Mouse (Mus musculus): Measurements from ENCODE around the gene Sipa1. TPM values are rescaled to one million over a fixed set of nuclear protein-coding genes. Genes with fewer than 3 reads are reported as not detected.

Gene Sipa1
- polyA plus RNA-seq, 1 experiment: 5.5 TPM

- H3K4me3 ChIP-seq (ENCODE audit: control insufficient read depth, low read depth, low read length): no peak overlapping the region
- H3K27me3 ChIP-seq (ENCODE audit: control insufficient read depth, insufficient read depth, low read length): no peaks in the 10 kb centered on the region
- H3K27ac ChIP-seq (ENCODE audit: control insufficient read depth, insufficient read depth, low read depth, low read length): no peak overlapping the region
- peaks cover 6% of the 10 kb centered on the region for H3K36me3 ChIP-seq (ENCODE audit: control insufficient read depth, insufficient read depth, low read length)
- TF ChIP-seq POLR2A (IDR thresholded peaks at IDR 0.05; ENCODE audit: control insufficient read depth, low read depth, low read length) (no peak), CTCF (IDR thresholded peaks at IDR 0.05; ENCODE audit: control insufficient read depth, insufficient read depth, insufficient replicate concordance, low read depth, low read length) (no peak)
- H3K4me1 ChIP-seq (ENCODE audit: control insufficient read depth, insufficient read depth, low read length): peaks cover 17% of the 10 kb centered on the region
These were observed 58.4 kb downstream of the Sipa1 start for GRCm38 (mm10) chr19:5605126-5605525.

GRCm38 (mm10) chr19:5603664-5604063 lies 59.8 kb downstream of the Sipa1 start:
- Histone ChIP-seq H3K36me3 (ENCODE audit: control insufficient read depth, insufficient read depth, low read length) (peaks cover 6% of the 10 kb centered on the region), H3K27me3 (ENCODE audit: control insufficient read depth, insufficient read depth, low read length) (no peaks in the 10 kb centered on the region), H3K4me1 (ENCODE audit: control insufficient read depth, insufficient read depth, low read length) (peaks cover 12% of the 10 kb centered on the region), H3K27ac (ENCODE audit: control insufficient read depth, insufficient read depth, low read depth, low read length) (no peak overlapping the region), H3K4me3 (ENCODE audit: control insufficient read depth, low read depth, low read length) (no peak overlapping the region)
- TF ChIP-seq POLR2A (IDR thresholded peaks at IDR 0.05; ENCODE audit: control insufficient read depth, low read depth, low read length) (no peak), CTCF (IDR thresholded peaks at IDR 0.05; ENCODE audit: control insufficient read depth, insufficient read depth, insufficient replicate concordance, low read depth, low read length) (no peak)

DNA sequence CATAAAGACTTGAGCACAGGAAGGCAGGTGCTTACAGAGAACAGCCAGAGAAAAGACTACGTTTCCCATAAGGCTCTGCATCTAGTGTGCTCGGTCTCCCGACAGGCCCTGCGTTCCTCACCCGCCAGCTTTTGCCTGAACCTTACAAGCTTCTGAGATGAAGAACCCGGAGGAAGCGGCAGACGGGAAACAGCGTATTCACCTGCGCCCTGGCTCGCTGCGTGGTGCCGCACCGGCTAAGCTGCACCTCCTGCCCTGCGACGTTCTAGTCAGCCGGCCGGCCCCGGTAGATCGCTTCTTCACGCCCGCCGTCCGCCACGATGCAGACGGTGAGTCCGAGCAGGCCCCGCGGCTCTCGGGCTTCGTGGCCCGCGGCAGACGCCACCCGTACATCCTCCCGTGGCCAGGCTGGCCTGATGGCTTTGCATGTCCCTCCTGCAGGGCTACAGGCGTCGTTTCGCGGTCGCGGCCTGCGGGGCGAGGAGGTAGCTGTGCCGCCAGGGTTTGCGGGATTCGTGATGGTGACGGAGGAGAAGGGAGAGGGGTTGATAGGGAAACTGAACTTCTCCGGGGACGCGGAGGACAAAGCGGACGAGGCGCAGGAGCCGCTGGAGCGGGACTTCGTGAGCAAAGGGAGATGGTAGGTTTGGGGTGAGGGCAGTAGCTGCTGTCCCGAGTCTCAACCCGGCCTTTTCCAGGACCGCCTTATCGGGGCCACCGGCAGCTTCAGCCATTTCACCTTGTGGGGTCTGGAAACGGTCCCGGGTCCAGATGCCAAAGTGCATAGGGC lies 61.6 kb downstream of the Sipa1 start, which contains the start of gene Rnaseh2c:
Gene Rnaseh2c, plus strand, starts transcription at position 122 of the 790 bp plus-strand sequence.
- H3K4me3 ChIP-seq (ENCODE audit: control insufficient read depth, low read depth, low read length): peak within 1 kb of the TSS; percentile 87
- peaks cover 6% of the 10 kb centered on the region for H3K36me3 ChIP-seq (ENCODE audit: control insufficient read depth, insufficient read depth, low read length)
- H3K4me1 ChIP-seq (ENCODE audit: control insufficient read depth, insufficient read depth, low read length): peaks cover 12% of the 10 kb centered on the region
- TF ChIP-seq POLR2A (IDR thresholded peaks at IDR 0.05; ENCODE audit: control insufficient read depth, low read depth, low read length) (peak; percentile 60), CTCF (IDR thresholded peaks at IDR 0.05; ENCODE audit: control insufficient read depth, insufficient read depth, insufficient replicate concordance, low read depth, low read length) (no peak)
- H3K27me3 ChIP-seq (ENCODE audit: control insufficient read depth, insufficient read depth, low read length): no peaks in the 10 kb centered on the region
- peak within 1 kb of the TSS; percentile 79 for H3K27ac ChIP-seq (ENCODE audit: control insufficient read depth, insufficient read depth, low read depth, low read length)

Other genes with a start within 250 kb of the Sipa1 start
- gene Drap1, start 238.7 kb downstream of the Sipa1 start, polyA plus RNA-seq (2012; rRNA removed): 290 and 345 TPM in 2 replicates
- gene AI837181, start 238.6 kb downstream of the Sipa1 start, polyA plus RNA-seq (2012; rRNA removed): 82.3 and 88.1 TPM in 2 replicates
- gene Fosl1, start 216.2 kb downstream of the Sipa1 start, polyA plus RNA-seq (2012; rRNA removed): 3.2 TPM in 2 replicates
- 0.65 and 0.89 TPM in 2 replicates for gene Ccdc85b, start 205.8 kb downstream of the Sipa1 start, polyA plus RNA-seq (2012; rRNA removed)
- gene Fibp, start 203.1 kb downstream of the Sipa1 start, polyA plus RNA-seq (2012; rRNA removed): 70.0 and 71.3 TPM in 2 replicates
- gene Ctsw, start 195.2 kb downstream of the Sipa1 start, polyA plus RNA-seq (2012; rRNA removed): 0.14 TPM in 1 of 2 replicates, not detected in the other
- 17.3 and 17.6 TPM in 2 replicates for gene Efemp2, start 189.8 kb downstream of the Sipa1 start, polyA plus RNA-seq (2012; rRNA removed)
- 55.3 and 69.7 TPM in 2 replicates for gene Mus81, start 175.3 kb downstream of the Sipa1 start, polyA plus RNA-seq (2012; rRNA removed)
- 225 and 243 TPM in 2 replicates for gene Cfl1, start 173.3 kb downstream of the Sipa1 start, polyA plus RNA-seq (2012; rRNA removed)
- 289 and 311 TPM in 2 replicates for gene 1700020D05Rik, start 159.9 kb downstream of the Sipa1 start, polyA plus RNA-seq (2012; rRNA removed)
- gene Snx32, start 153.2 kb downstream of the Sipa1 start, polyA plus RNA-seq (2012; rRNA removed): 11.0 and 12.7 TPM in 2 replicates
- gene Ovol1, start 103.1 kb downstream of the Sipa1 start, polyA plus RNA-seq (2012; rRNA removed): 8.5 and 10.1 TPM in 2 replicates
- gene Ap5b1, start 95.7 kb downstream of the Sipa1 start, polyA plus RNA-seq (2012; rRNA removed): 15.4 and 16.7 TPM in 2 replicates
- 27.3 and 36.7 TPM in 2 replicates for gene Rnaseh2c, start 61.8 kb downstream of the Sipa1 start, polyA plus RNA-seq (2012; rRNA removed)
- 108 and 120 TPM in 2 replicates for gene Kat5, start 53.5 kb downstream of the Sipa1 start, polyA plus RNA-seq (2012; rRNA removed)
- gene Rela, start 26.2 kb downstream of the Sipa1 start, polyA plus RNA-seq (2012; rRNA removed): 42.5 and 44.5 TPM in 2 replicates
- gene Map3k11, start 25.0 kb upstream of the Sipa1 start, polyA plus RNA-seq (2012; rRNA removed): 24.6 and 31.8 TPM in 2 replicates
- 63.4 and 67.4 TPM in 2 replicates for gene Pcnx3, start 25.2 kb upstream of the Sipa1 start, polyA plus RNA-seq (2012; rRNA removed)
- 10.2 and 10.8 TPM in 2 replicates for gene Kcnk7, start 40.7 kb upstream of the Sipa1 start, polyA plus RNA-seq (2012; rRNA removed)
- gene Ehbp1l1, start 62.6 kb upstream of the Sipa1 start, polyA plus RNA-seq (2012; rRNA removed): 105 and 122 TPM in 2 replicates
- 256 and 286 TPM in 2 replicates for gene Fam89b, start 65.9 kb upstream of the Sipa1 start, polyA plus RNA-seq (2012; rRNA removed)
- 7.6 and 8.1 TPM in 2 replicates for gene Ltbp3, start 77.2 kb upstream of the Sipa1 start, polyA plus RNA-seq (2012; rRNA removed)
- gene Scyl1, start 107.7 kb upstream of the Sipa1 start, polyA plus RNA-seq (2012; rRNA removed): 43.1 and 46.7 TPM in 2 replicates
- 25.3 and 28.1 TPM in 2 replicates for gene Frmd8, start 211.6 kb upstream of the Sipa1 start, polyA plus RNA-seq (2012; rRNA removed)
- 20.1 and 26.1 TPM in 2 replicates for gene Slc25a45, start 214.1 kb upstream of the Sipa1 start, polyA plus RNA-seq (2012; rRNA removed)
- 0.84 and 0.94 TPM in 2 replicates for gene Tigd3, start 230.4 kb upstream of the Sipa1 start, polyA plus RNA-seq (2012; rRNA removed)
- 63.6 and 69.2 TPM in 2 replicates for gene Dpf2, start 249.3 kb upstream of the Sipa1 start, polyA plus RNA-seq (2012; rRNA removed)

Data from testis, adult 2 months (tissue).